Mouse (Mus musculus) olfactory bulb, adult 2 months (tissue): ENCODE results near the gene Washc1. TPM values are rescaled to one million over a fixed set of nuclear protein-coding genes. Genes with fewer than 3 reads are reported as not detected.
"Not testable (repeated sequence)": the region's sequence is repeated elsewhere in the genome, so short reads cannot be mapped to it uniquely, and the experiment has no call there.

ENCODE experiments used
- H3K27ac ChIP-seq: fragments of 200-500 bp; 2 replicates; pipeline ENCODE4 v1.5.1; 2012; ENCODE audit warnings: low read depth, low read length; ENCODE audit not compliant: insufficient read depth
- H3K4me1 ChIP-seq: fragments of 200-500 bp; 2 replicates; pipeline ENCODE4 v1.6.1; 2012; ENCODE audit warnings: low read length; ENCODE audit not compliant: control insufficient read depth, insufficient read depth
- H3K4me3 ChIP-seq: fragments of 200-500 bp; 2 replicates; pipeline ENCODE4 v1.5.1; 2012; ENCODE audit warnings: mild to moderate bottlenecking, low read depth, low read length, moderate library complexity; ENCODE audit not compliant: insufficient read depth
- CTCF ChIP-seq: fragments of 200-500 bp; IDR thresholded peaks from 2 replicates; pipeline ENCODE4 v1.5.1; 2012; ENCODE audit warnings: low read depth, mild to moderate bottlenecking, low read length, moderate library complexity; ENCODE audit not compliant: insufficient read depth
- POLR2A ChIP-seq: fragments of 200-500 bp; IDR thresholded peaks from 2 replicates; pipeline ENCODE4 v1.6.1; 2012; ENCODE audit warnings: mild to moderate bottlenecking, low read depth, low read length, moderate library complexity; ENCODE audit not compliant: insufficient read depth
- WGBS: fragments of 180-500 bp; shearing (Covaris S2); methylation state at CpG from one replicate; pipeline ENCODE4 v1.1.7; 2018; 5-methylcytosine and 5-hydroxymethylcytosine counted together
- polyA plus RNA-seq: library from polyadenylated mRNA; stranded (reverse); fragments of >200 nt; gene quantifications from 2 replicates; pipeline ENCODE4 v1.2.4, GENCODE M21; 2012; ENCODE audit warnings: low replicate concordance; ENCODE audit not compliant: missing spikeins, insufficient read depth, insufficient read length

Washc1 gene
- polyA plus RNA-seq, result not detected in 2 replicates

GRCm38 (mm10) chr17:66111402-66111959, at the start of gene Washc1:
Gene Washc1 (plus strand): TSS chr17:66111545.
- WGBS, result under 1% methylated on average over 39 of the region's 41 CpGs
- Histone ChIP-seq H3K4me1 (peaks cover 14% of the 10 kb centered on the region), H3K4me3 (peak within 1 kb of the TSS; percentile 68), H3K27ac (peak within 1 kb of the TSS; percentile 56; the same call in 1 of the 2 replicates)
- TF ChIP-seq CTCF (no peak), POLR2A (peak; percentile 76)

DNA sequence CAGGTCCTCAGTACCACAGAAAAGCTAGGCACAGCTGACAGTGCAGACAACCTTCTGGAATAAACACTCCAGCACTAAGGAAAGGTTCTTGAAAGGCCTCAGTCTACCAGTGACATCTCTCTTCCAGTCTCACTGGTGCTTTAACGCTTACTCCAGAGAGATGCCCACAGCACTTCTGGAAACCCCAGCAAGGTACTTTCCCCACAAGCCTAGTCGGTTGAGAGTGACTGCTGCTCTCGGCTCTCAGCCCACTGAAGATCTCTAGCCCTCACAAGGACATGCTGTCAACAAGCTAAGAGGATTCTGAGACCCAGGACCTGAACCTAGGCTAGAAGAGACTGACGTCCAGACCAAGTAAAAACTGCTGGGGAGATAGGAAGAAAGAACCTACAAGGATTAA, 46.2 kb upstream of the Washc1 start:
- 93% methylated on average over 4 of the region's 4 CpGs for WGBS
- TF ChIP-seq POLR2A, result no peak
- no peak for TF ChIP-seq CTCF
- H3K4me3 ChIP-seq, result no peak overlapping the region
- 0 out of 2 replicates have a peak, but pooled peaks cover 2% of the 10 kb centered on the region for H3K4me1 ChIP-seq
- H3K27ac ChIP-seq, result no peak overlapping the region

DNA sequence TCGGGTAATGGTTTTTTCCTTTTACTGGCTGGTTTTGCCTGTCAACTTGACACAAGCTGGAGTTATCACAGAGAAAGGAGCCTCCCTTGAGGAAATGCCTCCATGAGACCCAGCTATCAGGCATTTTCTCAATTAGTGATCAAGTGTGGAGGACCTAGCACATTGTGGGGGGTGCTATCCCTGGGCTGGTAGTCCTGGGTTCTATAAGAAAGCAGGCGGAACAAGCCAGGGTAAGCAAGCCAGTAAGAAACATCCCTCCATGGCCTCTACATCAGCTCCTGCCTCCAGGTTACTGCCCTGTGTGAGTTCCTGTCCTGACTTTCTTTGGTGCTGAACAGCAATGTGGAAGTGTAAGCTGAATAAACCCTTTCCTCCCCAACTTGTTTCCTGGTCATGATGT, 42.3 kb upstream of the Washc1 start:
- H3K4me3 ChIP-seq, H3K27ac ChIP-seq, H3K4me1 ChIP-seq: not testable (repeated sequence)
- WGBS, result 92% methylated on average over 2 of the region's 2 CpGs

- peaks cover 4% of the 10 kb centered on the region; the same call in 1 of the 2 replicates for H3K4me1 ChIP-seq
- WGBS, result 60% methylated on average over 7 of the region's 7 CpGs
- H3K27ac ChIP-seq, result no peak overlapping the region
- TF ChIP-seq CTCF, result no peak
- no peak for TF ChIP-seq POLR2A
- no peak overlapping the region for H3K4me3 ChIP-seq
Measured at GRCm38 (mm10) chr17:66073971-66074370, 37.4 kb upstream of the Washc1 start.

GRCm38 (mm10) chr17:66075827-66076173, 35.5 kb upstream of the Washc1 start:
- Histone ChIP-seq H3K27ac (peak overlapping the region; percentile 85), H3K4me1 (peaks cover 4% of the 10 kb centered on the region; the same call in 1 of the 2 replicates), H3K4me3 (peak overlapping the region; percentile 98)
- 1% methylated on average over 12 of the region's 12 CpGs for WGBS
- no peak for TF ChIP-seq CTCF
- TF ChIP-seq POLR2A, result no peak

- H3K4me1 ChIP-seq, result peaks cover 4% of the 10 kb centered on the region; the same call in 1 of the 2 replicates
- WGBS, result 1% methylated on average over 95 of the region's 95 CpGs
- H3K4me3 ChIP-seq, result peak overlapping the region; percentile 98
- H3K27ac ChIP-seq, result peak overlapping the region; percentile 85
- no peak; the same call in 1 of the 2 replicates for TF ChIP-seq POLR2A
- TF ChIP-seq CTCF, result no peak
Measured at GRCm38 (mm10) chr17:66076174-66076927, 35.0 kb upstream of the Washc1 start.

- Histone ChIP-seq H3K4me3 (peak within 1 kb of the TSS; percentile 98), H3K27ac (peak within 1 kb of the TSS; percentile 85), H3K4me1 (peaks cover 4% of the 10 kb centered on the region; the same call in 1 of the 2 replicates)
- TF ChIP-seq CTCF (no peak), POLR2A (peak; percentile 67)
- 2% methylated on average over 53 of the region's 53 CpGs for WGBS
Measured at GRCm38 (mm10) chr17:66076934-66077333, 34.4 kb upstream of the Washc1 start, which contains the start of gene Ankrd12. Gene Ankrd12 (minus strand): TSS chr17:66077089.

DNA sequence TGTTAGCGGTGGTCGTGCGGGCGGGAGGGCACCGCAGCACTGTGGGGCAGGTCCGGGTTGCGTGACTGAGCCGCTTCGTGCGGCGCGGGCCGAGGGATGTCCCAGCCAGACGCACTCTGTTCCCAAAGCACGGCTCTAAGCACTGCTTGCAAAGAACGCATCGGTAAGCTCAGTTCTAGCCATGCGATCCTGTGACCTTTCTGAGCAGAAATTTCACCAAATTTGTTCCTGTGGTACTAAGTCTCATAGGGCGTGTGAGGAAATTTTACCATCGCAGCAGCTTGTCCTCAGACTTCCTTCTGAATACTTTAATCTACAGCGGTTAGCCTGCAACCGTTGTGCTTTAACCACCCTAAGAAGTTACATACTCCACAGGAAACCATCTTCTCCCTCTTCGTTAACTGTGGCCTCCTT, 33.9 kb upstream of the Washc1 start:
- Histone ChIP-seq H3K4me3 (peak overlapping the region; percentile 98), H3K4me1 (peaks cover 4% of the 10 kb centered on the region; the same call in 1 of the 2 replicates), H3K27ac (peak overlapping the region; percentile 41)
- TF ChIP-seq POLR2A, result no peak
- no peak for TF ChIP-seq CTCF
- under 1% methylated on average over 23 of the region's 23 CpGs for WGBS

DNA sequence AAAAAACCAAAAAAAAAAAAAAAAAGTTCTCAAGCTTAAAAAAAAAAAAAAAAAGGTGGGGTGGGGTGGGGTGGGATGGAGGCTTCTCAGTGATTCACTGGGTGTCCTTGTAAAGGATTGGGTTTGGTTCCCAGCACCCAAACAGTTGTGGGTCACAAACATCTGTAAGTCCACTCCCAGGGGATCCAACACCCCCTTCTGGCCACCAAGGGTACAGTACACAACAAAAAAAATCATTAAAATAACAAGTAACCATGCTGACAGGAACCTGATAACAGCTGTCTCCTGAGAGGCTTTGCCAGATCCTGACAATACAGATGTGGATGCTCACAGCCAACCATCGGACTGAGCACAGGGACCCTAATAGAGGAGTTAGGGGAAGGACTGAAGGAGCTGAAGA, 26.9 kb upstream of the Washc1 start:
- H3K27ac ChIP-seq, result no peak overlapping the region
- no peak overlapping the region for H3K4me3 ChIP-seq
- TF ChIP-seq POLR2A (no peak), CTCF (no peak)
- no peaks in the 10 kb centered on the region for H3K4me1 ChIP-seq
- WGBS, result 88% methylated on average over 1 of the region's 1 CpGs
